Mouse (Mus musculus) ovary, postnatal 10 days (tissue): ENCODE measurements around the gene Ifitm2.
"Not testable (repeated sequence)": the region's sequence is repeated elsewhere in the genome, so short reads cannot be mapped to it uniquely, and the experiment has no call there.

ENCODE experiments used
- DNase-seq: peaks from one replicate; pipeline ENCODE4 v3.0.0; 2022; ENCODE audit warnings: low spot score

The Ifitm2 gene

DNA sequence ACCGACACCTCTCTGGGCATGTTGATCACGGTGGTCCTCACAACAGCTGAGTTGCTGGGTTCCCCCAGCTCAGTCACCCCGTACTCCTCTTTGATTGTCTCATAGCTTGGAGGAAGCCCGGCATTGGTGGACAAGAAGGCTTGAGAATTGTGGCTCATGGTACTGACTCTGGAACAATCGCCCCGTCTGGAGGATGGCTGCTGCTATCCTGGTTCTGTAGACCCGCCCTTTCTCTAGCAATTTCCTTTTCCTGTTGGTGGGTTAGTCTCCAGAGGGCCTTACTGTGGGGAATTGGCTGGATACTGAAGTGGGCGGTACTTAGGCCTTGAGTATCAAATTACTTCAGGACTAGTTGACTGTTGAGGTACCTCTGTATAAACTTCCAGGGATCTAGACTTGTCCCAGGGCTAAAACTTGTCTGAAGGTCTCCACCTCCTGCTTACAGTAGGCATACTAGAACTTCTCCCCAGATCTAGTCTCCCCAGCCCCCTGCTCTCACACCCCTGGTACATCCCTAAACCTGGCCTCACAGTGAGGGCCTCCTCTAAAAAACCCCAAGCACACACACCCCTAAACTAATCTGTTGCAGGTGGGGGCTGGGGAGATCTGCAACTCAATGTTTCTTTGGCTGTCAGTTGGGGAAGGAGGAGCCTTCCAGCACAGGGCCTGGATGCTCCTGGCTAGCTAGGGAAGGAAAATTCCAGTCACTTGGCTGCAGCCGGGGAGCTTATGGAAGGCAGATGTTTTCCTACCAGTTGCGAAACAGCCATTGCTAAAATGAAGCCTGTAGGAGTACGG lies at the start of gene Ifitm2, which contains the start of gene Gm45717:
Ifitm2 (minus strand) TSS at position 230 of the 798 bp plus-strand sequence.
Gm45717 (minus strand) TSS at position 180 of the 798 bp plus-strand sequence.
- DNase-seq: no peak

DNA sequence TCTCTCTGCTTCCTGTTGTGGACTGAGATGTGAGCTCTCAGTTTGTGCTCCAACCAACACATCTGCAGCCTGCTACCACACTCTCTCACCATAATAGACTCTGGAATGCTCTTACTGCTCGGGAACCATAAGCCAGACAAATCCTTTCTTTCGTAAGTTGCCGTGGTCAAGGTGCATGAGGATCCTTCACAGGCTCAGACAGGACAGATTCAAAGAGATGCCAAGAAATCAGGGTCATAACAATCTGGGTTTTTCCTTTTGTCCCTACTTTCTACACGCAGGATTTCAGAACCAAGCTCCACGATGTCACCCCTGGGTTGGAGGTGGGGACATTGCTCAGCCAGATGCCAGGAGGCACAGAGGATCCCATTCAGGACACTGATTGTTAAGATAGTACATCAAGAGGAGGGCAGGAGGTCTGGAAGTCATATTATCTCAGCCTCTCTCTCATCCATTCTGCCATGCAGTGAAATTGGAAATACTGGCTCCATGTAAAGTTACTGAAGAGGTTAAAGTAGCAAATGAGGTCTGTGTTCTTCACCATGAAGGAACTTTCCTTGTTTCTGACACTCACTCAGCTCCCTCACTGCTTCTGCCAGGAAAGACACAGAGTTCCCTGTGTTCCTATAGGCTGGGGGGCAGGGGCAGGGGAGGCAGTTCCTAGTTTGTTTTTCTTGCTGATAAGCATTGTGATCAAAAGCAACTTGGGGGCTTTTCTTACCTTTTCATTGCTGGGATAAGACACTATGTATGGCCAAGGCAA lies 47.6 kb upstream of the Ifitm2 start:
- DNase-seq: no peak

DNA sequence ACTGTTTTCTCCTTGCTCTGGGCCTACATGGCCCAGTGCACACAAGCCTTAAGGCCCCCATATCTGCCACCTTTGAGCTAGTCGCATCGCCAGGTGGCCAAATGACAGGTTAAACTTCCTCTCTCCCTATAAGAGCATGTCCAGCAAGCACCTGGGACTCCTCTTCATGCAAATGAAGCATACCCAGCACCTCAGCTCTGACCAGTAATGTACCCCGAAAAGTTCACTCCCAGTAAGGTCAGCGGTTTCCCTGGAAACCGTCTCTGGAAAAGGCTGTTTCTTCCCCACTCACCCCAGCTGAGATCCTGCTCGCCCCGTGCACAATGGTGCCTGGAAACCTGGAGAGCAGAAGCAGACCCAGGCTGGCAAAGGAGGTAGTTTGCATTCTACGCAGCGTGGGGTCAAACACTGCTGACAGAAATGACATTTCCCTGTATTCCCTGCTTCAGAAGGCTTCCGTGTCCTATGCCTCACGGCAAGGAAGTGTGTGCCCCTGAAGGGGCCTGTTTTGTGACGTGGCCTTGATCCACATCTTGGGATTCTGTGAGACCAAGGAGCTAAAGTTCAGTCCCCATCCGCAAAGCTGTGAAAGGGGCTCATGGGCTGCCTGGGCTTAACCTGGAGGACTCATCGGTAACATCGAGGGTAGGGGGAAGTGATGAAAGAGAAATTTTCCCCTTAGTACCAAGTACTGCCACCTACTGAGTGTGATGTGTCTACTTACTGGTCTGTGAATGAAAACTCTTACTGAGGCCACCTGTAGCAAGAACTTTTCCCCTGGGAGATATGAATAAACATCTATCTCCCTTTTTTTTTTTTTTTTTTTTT lies 45.3 kb upstream of the Ifitm2 start:
- no peak for DNase-seq

DNA sequence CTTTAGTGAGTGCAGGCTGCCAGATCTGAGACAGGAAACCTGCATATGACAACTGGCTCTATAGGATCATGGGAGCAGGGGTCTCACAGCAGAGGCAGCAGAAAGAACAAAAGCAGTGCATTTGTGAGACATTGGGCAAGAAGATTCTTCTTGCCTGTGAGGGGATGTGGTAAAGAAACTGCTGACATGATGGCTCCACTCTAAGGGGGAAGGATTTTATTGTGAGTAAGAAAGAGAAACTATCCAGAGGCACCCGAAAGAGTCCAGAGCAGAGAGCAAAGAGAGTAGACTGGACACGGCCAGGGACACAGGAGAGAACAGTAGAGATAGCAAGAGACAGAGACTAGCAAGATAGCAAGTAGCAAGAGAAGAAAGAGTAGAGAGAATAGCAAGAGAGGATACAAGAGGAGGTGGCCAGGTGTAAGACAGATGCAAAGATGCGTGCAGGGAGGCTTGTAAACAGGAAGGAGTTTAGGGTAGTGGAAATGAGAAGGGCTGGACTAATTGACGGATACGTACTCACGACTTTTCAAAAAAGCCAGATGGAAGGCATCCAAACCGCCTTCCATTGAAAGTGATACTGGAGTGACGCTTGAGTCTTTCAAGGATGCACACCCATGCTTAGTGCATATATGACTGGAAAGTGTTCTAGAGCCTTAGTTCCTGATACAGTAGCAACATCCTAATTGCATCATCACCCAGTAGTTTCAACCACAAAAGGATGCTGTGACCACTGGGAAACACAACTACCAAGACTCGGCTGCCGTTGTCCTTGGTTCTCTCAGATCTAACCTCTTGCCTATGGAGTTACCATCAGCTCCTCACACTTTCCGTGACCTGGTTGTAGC lies 43.3 kb upstream of the Ifitm2 start:
- DNase-seq: no peak

DNA sequence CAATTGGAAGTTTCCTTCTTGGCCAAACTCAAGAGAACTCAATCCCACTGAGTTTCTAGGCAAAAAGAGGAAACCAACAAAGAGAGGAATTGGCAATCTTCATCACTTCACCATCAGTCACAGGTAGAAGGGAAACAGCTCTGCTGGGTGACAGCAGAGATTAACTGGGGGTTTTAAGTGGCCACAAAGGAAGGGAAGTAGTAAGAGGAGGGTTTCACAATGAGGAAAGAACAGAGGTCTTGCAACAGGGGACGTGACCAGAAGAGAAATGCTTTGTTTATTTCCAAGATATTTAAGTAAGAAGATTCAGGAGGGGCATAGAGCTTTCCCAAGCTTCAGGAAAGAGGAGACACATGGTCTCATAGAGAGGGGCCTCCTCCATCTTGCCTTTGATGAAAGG lies 42.0 kb upstream of the Ifitm2 start:
- no peak for DNase-seq

DNA sequence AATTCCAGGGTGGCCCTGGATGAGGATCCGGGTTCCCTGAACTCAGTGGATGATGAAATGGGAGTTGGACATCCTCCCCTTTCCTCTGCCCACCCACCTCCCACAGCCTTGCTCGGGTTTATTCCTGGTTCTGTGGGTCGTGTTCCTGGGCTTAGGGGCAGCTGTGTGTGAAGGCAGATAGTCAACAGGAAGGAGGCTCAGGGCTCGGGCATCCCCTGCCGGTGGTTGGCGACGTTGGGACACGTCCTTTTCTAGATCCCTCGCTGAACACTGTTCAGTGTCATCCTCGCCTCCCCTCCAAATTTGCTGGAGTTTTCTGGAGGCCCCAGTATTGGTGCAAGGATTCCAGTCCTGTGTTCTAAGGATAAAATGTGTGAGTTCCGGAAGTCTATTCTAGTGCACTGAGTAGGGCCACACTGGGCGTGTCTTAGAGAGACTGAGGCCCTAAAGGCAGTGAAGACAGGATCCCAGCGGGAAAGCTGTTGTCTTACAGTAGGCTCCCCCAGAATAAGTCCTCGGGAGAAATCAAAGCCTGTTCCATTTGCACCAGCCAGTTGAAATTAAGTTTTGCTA lies 35.4 kb upstream of the Ifitm2 start:
- DNase-seq: no peak

DNA sequence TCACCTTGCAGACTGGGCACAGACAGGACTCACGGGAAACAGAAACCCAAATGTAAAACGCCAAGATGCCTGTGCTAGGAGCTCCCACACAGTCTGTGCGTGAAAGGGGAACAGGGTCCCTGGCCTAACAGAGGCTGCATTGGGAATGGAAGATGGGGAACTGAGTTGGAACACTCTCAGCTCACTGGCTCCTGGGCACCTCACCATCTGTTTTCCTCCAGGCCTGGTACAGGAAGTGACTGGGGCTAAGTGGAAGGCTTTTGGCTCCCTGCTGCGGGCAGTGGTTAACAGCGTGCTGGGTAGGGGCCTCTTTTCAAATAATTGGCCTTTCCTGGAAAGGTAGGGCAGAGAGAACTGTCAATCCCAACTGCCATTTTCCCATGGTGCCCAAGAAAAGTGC lies 34.8 kb upstream of the Ifitm2 start:
- DNase-seq: no peak

DNA sequence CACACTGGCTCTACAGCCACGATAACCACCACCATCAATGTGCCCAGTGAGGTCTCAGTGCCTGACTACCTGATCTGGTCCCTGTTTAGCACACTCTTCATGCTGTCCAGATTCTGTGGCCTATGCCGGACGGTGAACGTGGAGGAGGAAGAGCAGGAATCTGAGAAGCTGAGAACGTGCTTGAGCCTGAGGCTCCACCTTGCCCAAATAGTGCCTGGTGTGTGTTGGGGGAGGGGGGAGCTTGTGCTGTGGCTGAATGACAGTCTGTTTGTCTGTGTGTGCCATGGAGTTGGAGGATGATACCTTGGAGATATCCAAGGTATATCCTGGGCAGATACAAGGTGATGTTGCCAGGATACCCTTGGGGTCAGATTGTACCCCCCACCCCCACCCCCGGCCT lies 34.4 kb upstream of the Ifitm2 start:
- DNase-seq: no peak

DNA sequence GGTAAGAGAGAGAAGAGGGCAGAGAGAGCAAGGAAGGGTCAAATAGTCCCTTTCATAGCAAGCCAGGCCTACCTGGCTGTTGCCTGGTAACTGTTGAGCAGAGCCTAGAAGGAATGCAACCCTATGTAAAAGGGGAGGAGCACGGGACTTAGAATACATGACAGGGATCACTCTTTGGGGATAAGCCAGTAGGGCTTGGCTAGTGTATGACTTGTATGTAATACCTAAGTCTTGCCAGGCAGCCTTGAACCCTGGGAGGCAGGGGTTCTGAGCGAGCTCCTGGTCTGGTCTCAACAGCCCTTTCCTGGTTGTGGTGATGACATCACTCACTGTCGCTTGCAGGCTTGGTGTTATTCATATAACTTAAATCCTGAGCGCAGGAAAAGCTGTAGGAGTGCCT lies 33.2 kb upstream of the Ifitm2 start:
- no peak for DNase-seq

DNA sequence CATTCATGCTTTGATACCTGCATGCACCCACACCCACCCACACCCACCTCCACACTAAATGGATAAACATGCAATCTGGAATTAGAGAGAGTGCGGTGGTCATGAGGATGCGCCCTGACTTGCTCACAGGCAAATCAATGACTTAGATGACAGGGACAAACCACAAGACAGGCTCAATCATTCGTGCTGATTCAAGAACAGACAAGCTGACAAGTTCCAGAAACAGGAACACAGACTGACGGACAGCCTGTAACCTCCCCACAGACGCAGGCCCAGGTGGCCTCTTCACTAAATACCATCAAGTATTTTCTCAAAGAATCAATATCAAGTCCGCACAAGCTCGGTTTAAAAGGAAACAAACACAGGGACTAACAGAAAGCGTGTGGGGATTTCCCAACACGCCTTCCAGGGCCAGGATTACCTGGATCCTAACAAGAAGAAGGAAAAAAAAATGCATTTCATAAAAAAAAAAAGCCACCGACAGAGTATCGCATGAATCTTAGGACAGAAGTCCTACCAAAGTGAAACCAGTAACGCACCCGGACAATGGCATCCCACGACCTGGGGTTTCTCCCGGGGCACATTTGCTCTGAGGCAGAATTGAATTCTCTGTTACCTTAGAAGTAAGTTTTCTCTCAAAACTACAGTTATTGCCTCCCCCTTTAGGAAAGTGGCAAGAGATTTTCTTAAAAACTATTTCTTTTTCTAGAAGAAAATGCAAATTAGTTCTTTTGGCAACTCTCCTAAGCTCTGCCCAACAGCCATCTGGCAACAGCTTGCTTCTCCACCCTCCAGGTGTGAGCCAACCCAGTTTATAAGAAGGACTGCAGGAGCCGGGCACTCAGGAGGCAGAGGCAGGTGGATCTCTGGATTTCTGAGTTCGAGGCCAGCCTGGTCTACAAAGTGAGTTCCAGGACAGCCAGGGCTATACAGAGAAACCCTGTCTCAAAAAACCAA lies 31.7 kb upstream of the Ifitm2 start:
- no peak for DNase-seq

DNA sequence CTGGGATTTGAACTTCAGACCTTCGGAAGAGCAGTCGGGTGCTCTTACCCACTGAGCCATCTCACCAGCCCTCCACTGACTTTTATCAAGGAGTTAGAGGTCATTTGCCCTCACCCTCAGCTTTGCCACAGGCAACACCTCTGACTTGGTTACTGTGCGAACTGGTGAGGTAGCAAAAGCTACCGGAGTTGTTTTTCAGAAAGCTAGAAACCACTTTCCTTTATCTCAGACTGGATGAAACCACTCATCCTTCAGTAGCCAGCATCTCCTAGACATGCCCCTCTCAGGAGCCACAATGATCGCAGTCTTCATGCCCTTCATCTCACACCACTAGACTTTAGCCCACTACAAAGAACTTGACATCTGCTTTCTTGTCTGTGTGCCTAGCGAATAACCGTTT lies 27.2 kb upstream of the Ifitm2 start:
- DNase-seq: no peak

DNA sequence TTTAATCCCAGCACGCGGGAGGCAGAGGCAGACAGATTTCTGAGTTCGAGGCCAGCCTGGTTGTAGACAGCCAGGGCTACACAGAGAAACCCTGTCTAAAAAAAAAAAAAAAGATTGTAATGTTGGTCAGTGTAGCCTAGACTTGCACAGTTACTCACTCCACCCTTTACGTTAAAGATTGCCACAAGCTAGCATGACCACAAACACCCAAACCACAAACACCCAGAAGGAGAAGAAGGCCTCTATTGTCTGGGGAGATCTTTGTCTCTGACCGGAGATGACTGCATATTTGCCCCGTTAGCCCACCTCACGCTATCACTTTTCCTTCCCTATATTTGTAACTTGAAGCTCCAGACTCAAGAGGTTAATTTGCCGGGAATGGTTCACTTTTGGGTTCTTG lies 25.9 kb upstream of the Ifitm2 start:
- no peak for DNase-seq

DNA sequence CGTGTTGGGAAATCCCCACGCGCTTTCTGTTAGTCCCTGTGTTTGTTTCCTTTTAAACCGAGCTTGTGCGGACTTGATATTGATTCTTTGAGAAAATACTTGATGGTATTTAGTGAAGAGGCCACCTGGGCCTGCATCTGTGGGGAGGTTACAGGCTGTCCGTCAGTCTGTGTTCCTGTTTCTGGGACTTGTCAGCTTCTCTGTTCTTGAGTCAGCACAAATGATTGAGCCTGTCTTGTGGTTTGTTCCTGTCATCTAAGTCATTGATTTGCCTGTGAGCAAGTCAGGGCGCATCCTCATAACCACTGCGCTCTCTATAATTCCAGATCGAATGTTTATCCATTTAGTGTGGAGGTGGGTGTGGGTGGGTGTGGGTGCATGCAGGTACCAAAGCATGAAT lies 20.9 kb upstream of the Ifitm2 start:
- DNase-seq: not testable (repeated sequence)

DNA sequence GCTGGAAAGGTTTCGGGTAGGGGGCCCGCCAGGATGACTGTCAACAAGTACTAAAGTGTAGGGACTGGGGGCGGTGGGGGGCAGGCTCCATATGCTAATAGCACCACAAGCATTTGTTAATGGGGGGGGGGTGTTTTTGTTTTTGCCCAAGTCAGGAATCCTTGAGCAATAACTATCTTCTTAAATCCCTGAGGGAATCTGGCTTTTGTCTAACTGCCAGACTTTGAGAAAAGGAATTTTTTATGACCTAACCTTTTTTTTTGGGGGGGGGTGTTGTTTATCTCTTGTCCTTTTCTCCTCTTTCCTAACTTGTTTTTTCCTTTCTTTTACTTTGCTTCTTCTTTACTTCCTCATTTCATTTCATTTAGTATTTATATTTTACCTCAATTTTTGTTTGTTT lies 19.7 kb upstream of the Ifitm2 start:
- DNase-seq: no peak

DNA sequence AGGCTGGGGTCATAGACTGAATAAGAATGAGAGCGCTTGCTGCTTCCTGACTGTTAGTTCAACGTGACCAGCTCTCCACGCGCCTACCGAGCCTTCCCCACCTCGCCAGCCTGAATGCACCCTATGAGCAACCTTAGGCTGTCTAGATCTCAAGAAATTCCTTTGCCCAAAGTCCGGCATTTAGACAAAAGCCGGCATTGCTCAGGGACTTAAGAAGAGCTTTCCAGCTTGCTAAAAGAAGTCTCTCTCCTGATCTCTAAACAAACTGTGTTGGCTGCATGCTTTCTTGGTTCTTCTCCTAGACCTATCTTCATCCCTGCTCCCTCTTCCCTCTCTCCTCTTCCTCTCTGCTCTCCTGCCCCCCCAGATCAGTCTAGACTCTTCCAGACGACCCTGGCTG lies 19.2 kb upstream of the Ifitm2 start:
- no peak for DNase-seq

DNA sequence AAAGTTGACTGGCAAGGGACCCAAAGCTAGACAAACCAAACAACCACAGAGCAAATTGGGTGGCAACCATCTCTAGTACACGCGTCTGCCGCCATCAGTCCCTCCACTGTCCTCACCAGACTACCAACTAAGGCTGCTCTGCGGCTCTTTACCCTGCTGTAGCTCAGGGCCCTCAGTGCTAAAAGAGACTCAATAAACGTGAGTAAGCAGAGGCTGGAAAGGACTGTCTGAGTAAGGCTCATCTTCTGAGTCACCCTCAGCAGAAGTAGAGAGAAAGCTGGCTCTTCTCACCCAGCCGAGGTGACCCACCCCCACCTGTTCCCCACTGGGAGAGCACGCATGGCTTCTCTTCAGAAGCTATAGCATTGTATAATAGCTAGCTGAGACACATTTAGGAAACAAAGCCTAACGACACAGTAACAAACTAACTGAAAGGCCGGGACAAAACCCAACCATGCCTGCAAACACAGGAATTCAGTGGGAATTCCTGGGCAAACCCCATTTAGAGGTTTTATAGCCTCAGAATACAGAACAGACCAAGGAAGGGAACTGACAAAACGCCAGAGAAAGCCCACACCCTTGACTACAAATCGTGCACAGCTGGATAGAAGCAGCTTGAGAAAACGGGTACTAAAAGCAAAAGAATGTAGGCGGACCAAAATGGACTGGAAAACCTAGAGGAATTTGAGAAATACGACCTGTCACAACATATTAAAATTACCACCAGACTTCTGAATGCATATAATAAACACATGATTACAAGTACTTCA lies 17.8 kb upstream of the Ifitm2 start:
- DNase-seq: no peak

DNA sequence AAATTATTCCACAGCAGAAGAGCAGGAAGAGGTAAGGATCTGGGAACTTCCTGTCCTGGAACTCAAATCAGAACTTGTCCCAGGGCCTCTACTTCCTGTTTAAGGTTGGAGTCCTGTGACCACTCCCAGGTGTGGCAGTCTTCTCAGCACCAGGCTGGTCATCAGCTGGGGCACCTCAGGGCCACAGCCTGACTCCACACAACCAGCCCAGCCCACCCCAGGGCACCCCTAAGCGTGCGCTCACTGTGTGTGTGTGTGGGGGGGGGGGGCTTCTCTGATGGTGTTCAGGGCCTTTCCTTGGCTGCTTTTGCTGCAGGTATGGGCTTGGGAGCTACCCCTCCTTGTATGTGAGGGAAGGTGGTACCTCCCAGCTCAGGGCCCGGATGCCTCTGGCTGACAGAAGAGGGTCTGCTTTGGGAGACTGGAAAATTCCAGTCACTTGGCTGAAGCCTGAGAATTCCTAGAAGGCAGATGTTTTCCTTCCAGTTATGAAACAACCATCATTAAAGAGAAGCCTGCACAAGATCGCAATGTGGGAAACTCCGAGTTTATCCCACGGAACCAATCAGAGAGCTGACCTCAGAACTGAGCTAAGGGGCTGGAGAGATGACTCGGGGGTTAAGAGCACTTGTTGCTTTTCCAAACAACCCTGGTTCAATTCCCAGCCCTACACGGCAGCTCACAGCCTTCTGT lies 15.8 kb upstream of the Ifitm2 start:
- DNase-seq: no peak

DNA sequence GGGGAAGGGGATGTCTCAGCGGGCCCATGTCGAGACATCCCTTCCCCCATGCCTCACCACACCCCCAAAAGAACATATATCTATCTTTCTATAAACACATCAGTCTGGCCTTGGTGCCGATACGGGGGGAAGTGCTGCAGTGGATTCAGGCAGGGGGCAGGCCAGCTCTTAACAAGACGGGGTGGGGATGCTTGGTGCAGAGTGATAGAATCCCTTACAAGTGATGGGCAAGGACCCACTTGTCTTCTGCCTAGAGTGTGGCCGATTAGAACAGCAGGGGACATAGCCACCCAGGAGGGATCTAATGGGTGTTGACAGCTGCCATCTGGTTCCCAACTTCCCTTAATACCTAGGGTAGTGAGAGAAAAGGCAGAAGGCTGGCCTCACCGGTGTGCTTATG lies 15.1 kb upstream of the Ifitm2 start:
- no peak for DNase-seq

DNA sequence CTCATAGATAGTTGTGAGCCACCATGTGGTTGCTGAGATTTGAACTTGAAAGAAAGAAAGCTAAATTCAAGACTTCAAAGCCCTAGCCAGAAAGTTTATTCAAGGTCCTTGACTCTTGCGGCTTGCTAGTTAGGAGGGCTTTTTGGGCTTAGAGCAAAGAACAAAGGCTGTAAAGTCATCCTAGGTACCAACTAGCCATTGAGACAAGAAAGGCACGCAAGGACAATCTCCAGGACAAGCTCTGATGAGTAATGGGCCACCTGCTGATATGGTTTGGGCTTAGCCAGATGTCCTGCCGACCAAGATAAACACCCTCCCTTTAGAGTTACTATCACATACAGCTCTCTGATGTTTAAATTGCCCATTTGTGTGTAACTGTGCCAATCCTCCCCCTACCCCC lies 12.9 kb upstream of the Ifitm2 start:
- not testable (repeated sequence) for DNase-seq
